Mouse (Mus musculus) heart, embryonic 12.5 days (tissue): ENCODE measurements around the gene Sarnp. TPM values are rescaled to one million over a fixed set of nuclear protein-coding genes. Genes with fewer than 3 reads are reported as not detected.

Source experiments
- polyA plus RNA-seq: library from polyadenylated mRNA; unstranded; fragments of >200 nt; fragmentation: Nextera tagmentation; extraction: Ambion mirVana; gene quantifications from 2 replicates; pipeline ENCODE4 v1.2.1, GENCODE M21; 2016

Sarnp gene
- polyA plus RNA-seq, 1 experiment from 2014 or later, result 171 TPM

Other genes starting within 250 kb of the Sarnp start
- 7.5 and 7.6 TPM in 2 replicates for gene Erbb3, start 227.7 kb upstream of the Sarnp start, polyA plus RNA-seq
- gene Rps26, start 190.6 kb upstream of the Sarnp start, polyA plus RNA-seq, result 420 and 432 TPM in 2 replicates
- 2.0 and 3.0 TPM in 2 replicates for gene Ikzf4, start 171.3 kb upstream of the Sarnp start, polyA plus RNA-seq
- 10.7 and 12.8 TPM in 2 replicates for gene Suox, start 143.3 kb upstream of the Sarnp start, polyA plus RNA-seq
- 71.3 and 72.9 TPM in 2 replicates for gene Rab5b, start 121.1 kb upstream of the Sarnp start, polyA plus RNA-seq
- gene Pmel, start 113.1 kb upstream of the Sarnp start, polyA plus RNA-seq, result 0.99 and 1.0 TPM in 2 replicates
- gene Cdk2, start 112.3 kb upstream of the Sarnp start, polyA plus RNA-seq, result 106 and 109 TPM in 2 replicates
- gene Dgka, start 72.5 kb upstream of the Sarnp start, polyA plus RNA-seq, result 4.4 TPM in 2 replicates
- 23.1 and 24.0 TPM in 2 replicates for gene Pym1, start 69.4 kb upstream of the Sarnp start, polyA plus RNA-seq
- gene Mmp19, start 26.4 kb upstream of the Sarnp start, polyA plus RNA-seq, result 0.83 and 0.93 TPM in 2 replicates
- 48.4 and 51.7 TPM in 2 replicates for gene Dnajc14, start 13.3 kb upstream of the Sarnp start, polyA plus RNA-seq
- 19.6 and 20.8 TPM in 2 replicates for gene Tmem198b, start 13.0 kb upstream of the Sarnp start, polyA plus RNA-seq
- gene Ormdl2, start 4.3 kb downstream of the Sarnp start, polyA plus RNA-seq, result 36.0 and 39.2 TPM in 2 replicates
- 4.3 and 5.0 TPM in 2 replicates for gene Gdf11, start 74.4 kb downstream of the Sarnp start, polyA plus RNA-seq
- gene Cd63, start 83.7 kb downstream of the Sarnp start, polyA plus RNA-seq, result 341 and 358 TPM in 2 replicates
- 6.0 and 6.3 TPM in 2 replicates for gene Rdh5, start 105.6 kb downstream of the Sarnp start, polyA plus RNA-seq
- 161 and 165 TPM in 2 replicates for gene Bloc1s1, start 106.7 kb downstream of the Sarnp start, polyA plus RNA-seq
- gene Itga7, start 116.5 kb downstream of the Sarnp start, polyA plus RNA-seq, result 1.4 and 1.5 TPM in 2 replicates
- 0.15 TPM in 1 of 2 replicates, not detected in the other for gene Mettl7b, start 143.7 kb downstream of the Sarnp start, polyA plus RNA-seq
- not detected in 2 replicates for gene Olfr9, start 172.1 kb downstream of the Sarnp start, polyA plus RNA-seq
- gene Olfr763, start 193.5 kb downstream of the Sarnp start, polyA plus RNA-seq, result not detected in 2 replicates
- gene Olfr764-ps1, start 222.6 kb downstream of the Sarnp start, polyA plus RNA-seq, result not detected in 2 replicates
- gene Olfr765, start 232.7 kb downstream of the Sarnp start, polyA plus RNA-seq, result not detected in 2 replicates